Mouse (Mus musculus): ENCODE data around the gene Usp33. TPM values are rescaled to one million over a fixed set of nuclear protein-coding genes. Genes with fewer than 3 reads are reported as not detected.
A peak's percentile ranks its signal among the peaks of the same experiment; 100 is the strongest.

Gene Usp33
- polyA plus RNA-seq, 1 experiment from 2014 or later = 30.1 TPM

GRCm38 (mm10) chr3:152395350-152396277 lies 49.3 kb downstream of the Usp33 start, which contains the start of gene Zzz3:
TSS of gene Zzz3 (plus strand) at chr3:152395473.
- H3K4me2 ChIP-seq = peak within 1 kb of the TSS; percentile 91
- ATAC-seq = peak; percentile 85
- H3K9ac ChIP-seq = peak within 1 kb of the TSS; percentile 92
- WGBS (ENCODE audit: insufficient replicate concordance) = under 1% methylated on average over 77 of the region's 108 CpGs
- H3K4me1 ChIP-seq = peaks cover 47% of the 10 kb centered on the region
- H3K9me3 ChIP-seq (replicated peaks) = no peaks in the 10 kb centered on the region
- peaks cover 39% of the 10 kb centered on the region for H3K36me3 ChIP-seq
- H3K4me3 ChIP-seq = peak within 1 kb of the TSS; percentile 96
- H3K27me3 ChIP-seq (replicated peaks) = no peaks in the 10 kb centered on the region
- H3K27ac ChIP-seq = peak within 1 kb of the TSS; percentile 98

- H3K9ac ChIP-seq = peak overlapping the region; percentile 92
- WGBS (ENCODE audit: insufficient replicate concordance) = under 1% methylated on average over 97 of the region's 102 CpGs
- no peaks in the 10 kb centered on the region for H3K27me3 ChIP-seq (replicated peaks)
- H3K4me3 ChIP-seq = peak overlapping the region; percentile 96
- peak overlapping the region; percentile 98 for H3K27ac ChIP-seq
- peaks cover 54% of the 10 kb centered on the region for H3K4me1 ChIP-seq
- no peaks in the 10 kb centered on the region for H3K9me3 ChIP-seq (replicated peaks)
- H3K36me3 ChIP-seq = peaks cover 32% of the 10 kb centered on the region
- H3K4me2 ChIP-seq = peak overlapping the region; percentile 91
- ATAC-seq = peak; percentile 82
Observed at GRCm38 (mm10) chr3:152396278-152396987, 50.2 kb downstream of the Usp33 start.

GRCm38 (mm10) chr3:152396988-152397314 lies 50.7 kb downstream of the Usp33 start:
- Histone ChIP-seq H3K9ac (peak overlapping the region; percentile 92), H3K4me3 (peak overlapping the region; percentile 96), H3K27ac (peak overlapping the region; percentile 98), H3K4me1 (peaks cover 59% of the 10 kb centered on the region), H3K36me3 (peaks cover 28% of the 10 kb centered on the region), H3K27me3 (replicated peaks) (no peaks in the 10 kb centered on the region), H3K9me3 (replicated peaks) (no peaks in the 10 kb centered on the region), H3K4me2 (peak overlapping the region; percentile 91)
- no peak for ATAC-seq
- WGBS (ENCODE audit: insufficient replicate concordance) = 1% methylated on average over 10 of the region's 10 CpGs

GRCm38 (mm10) chr3:152397335-152397940 lies 51.2 kb downstream of the Usp33 start:
- Histone ChIP-seq H3K4me2 (peak overlapping the region; percentile 91), H3K9me3 (replicated peaks) (no peaks in the 10 kb centered on the region), H3K4me3 (peak overlapping the region; percentile 96), H3K9ac (peak overlapping the region; percentile 92), H3K27me3 (replicated peaks) (no peaks in the 10 kb centered on the region), H3K36me3 (peaks cover 23% of the 10 kb centered on the region), H3K27ac (peak overlapping the region; percentile 98), H3K4me1 (peaks cover 64% of the 10 kb centered on the region)
- peak; percentile 20 for ATAC-seq
- WGBS (ENCODE audit: insufficient replicate concordance) = 27% methylated on average over 9 of the region's 9 CpGs

GRCm38 (mm10) chr3:152400441-152400840 lies 54.2 kb downstream of the Usp33 start:
- Histone ChIP-seq H3K4me2 (no peak overlapping the region), H3K27me3 (replicated peaks) (no peaks in the 10 kb centered on the region), H3K9ac (no peak overlapping the region), H3K27ac (no peak overlapping the region), H3K4me1 (peaks cover 79% of the 10 kb centered on the region), H3K4me3 (no peak overlapping the region), H3K36me3 (peaks cover 11% of the 10 kb centered on the region; the same call in 1 of the 2 replicates), H3K9me3 (replicated peaks) (no peaks in the 10 kb centered on the region)
- WGBS (ENCODE audit: insufficient replicate concordance) = 85% methylated on average over 5 of the region's 5 CpGs
- ATAC-seq = no peak

- no peak overlapping the region for H3K9ac ChIP-seq
- ATAC-seq = no peak
- H3K27me3 ChIP-seq (replicated peaks) = no peaks in the 10 kb centered on the region
- H3K36me3 ChIP-seq = peaks cover 11% of the 10 kb centered on the region; the same call in 1 of the 2 replicates
- 76% methylated on average over 3 of the region's 3 CpGs for WGBS (ENCODE audit: insufficient replicate concordance)
- no peak overlapping the region for H3K4me2 ChIP-seq
- no peaks in the 10 kb centered on the region for H3K9me3 ChIP-seq (replicated peaks)
- H3K4me3 ChIP-seq = no peak overlapping the region
- H3K4me1 ChIP-seq = peaks cover 83% of the 10 kb centered on the region
- H3K27ac ChIP-seq = no peak overlapping the region
Observed at GRCm38 (mm10) chr3:152400875-152401274, 54.6 kb downstream of the Usp33 start.

GRCm38 (mm10) chr3:152401964-152402670 lies 55.8 kb downstream of the Usp33 start:
- Histone ChIP-seq H3K27ac (peak overlapping the region; percentile 11), H3K4me1 (peaks cover 96% of the 10 kb centered on the region), H3K36me3 (peaks cover 11% of the 10 kb centered on the region; the same call in 1 of the 2 replicates), H3K27me3 (replicated peaks) (no peaks in the 10 kb centered on the region), H3K4me2 (no peak overlapping the region), H3K9ac (no peak overlapping the region), H3K9me3 (replicated peaks) (no peaks in the 10 kb centered on the region), H3K4me3 (no peak overlapping the region)
- WGBS (ENCODE audit: insufficient replicate concordance) = 72% methylated on average over 7 of the region's 7 CpGs
- no peak; the same call in 1 of the 2 replicates for ATAC-seq

GRCm38 (mm10) chr3:152402671-152403066 lies 56.4 kb downstream of the Usp33 start:
- Histone ChIP-seq H3K9ac (no peak overlapping the region), H3K4me3 (no peak overlapping the region), H3K4me1 (peaks cover 97% of the 10 kb centered on the region), H3K36me3 (peaks cover 11% of the 10 kb centered on the region; the same call in 1 of the 2 replicates), H3K27me3 (replicated peaks) (no peaks in the 10 kb centered on the region), H3K4me2 (no peak overlapping the region), H3K9me3 (replicated peaks) (no peaks in the 10 kb centered on the region), H3K27ac (peak overlapping the region; percentile 11)
- no peak for ATAC-seq
- 85% methylated on average over 3 of the region's 3 CpGs for WGBS (ENCODE audit: insufficient replicate concordance)

- Histone ChIP-seq H3K4me3 (no peak overlapping the region), H3K4me1 (peaks cover 91% of the 10 kb centered on the region), H3K27ac (no peak overlapping the region), H3K4me2 (no peak overlapping the region), H3K9me3 (replicated peaks) (no peaks in the 10 kb centered on the region), H3K36me3 (peaks cover 10% of the 10 kb centered on the region; the same call in 1 of the 2 replicates), H3K27me3 (replicated peaks) (no peaks in the 10 kb centered on the region), H3K9ac (no peak overlapping the region)
- ATAC-seq = no peak
- WGBS (ENCODE audit: insufficient replicate concordance) = 53% methylated on average over 2 of the region's 2 CpGs
Observed at GRCm38 (mm10) chr3:152403827-152404226, 57.5 kb downstream of the Usp33 start.

GRCm38 (mm10) chr3:152405420-152405819 lies 59.1 kb downstream of the Usp33 start:
- Histone ChIP-seq H3K36me3 (peaks cover 3% of the 10 kb centered on the region; the same call in 1 of the 2 replicates), H3K27ac (peak overlapping the region; percentile 65), H3K4me2 (peak overlapping the region; percentile 27), H3K4me1 (peaks cover 85% of the 10 kb centered on the region), H3K9ac (no peak overlapping the region), H3K27me3 (replicated peaks) (no peaks in the 10 kb centered on the region), H3K4me3 (no peak overlapping the region), H3K9me3 (replicated peaks) (no peaks in the 10 kb centered on the region)
- 64% methylated on average over 7 of the region's 7 CpGs for WGBS (ENCODE audit: insufficient replicate concordance)
- no peak for ATAC-seq

- Histone ChIP-seq H3K27me3 (replicated peaks) (no peaks in the 10 kb centered on the region), H3K4me2 (peak overlapping the region; percentile 27), H3K9me3 (replicated peaks) (no peaks in the 10 kb centered on the region), H3K4me1 (peaks cover 85% of the 10 kb centered on the region), H3K36me3 (0 out of 2 replicates have a peak, but pooled peaks cover 3% of the 10 kb centered on the region), H3K9ac (no peak overlapping the region), H3K27ac (peak overlapping the region; percentile 65), H3K4me3 (no peak overlapping the region)
- 15% methylated on average over 4 of the region's 4 CpGs for WGBS (ENCODE audit: insufficient replicate concordance)
- ATAC-seq = peak; percentile 57; the same call in 1 of the 2 replicates
Observed at GRCm38 (mm10) chr3:152405978-152406640, 59.8 kb downstream of the Usp33 start.
